Mouse (Mus musculus): ENCODE measurements at regions not wholly inside any gene's neighbourhood (a gene's known extent, or its start where the extent isn't known, plus 50 kb on each side); places are given as distances from the start of the nearest gene placed in this dataset.
A peak's percentile ranks its signal among the peaks of the same experiment; 100 is the strongest.

GRCm38 (mm10) chr9:87784872-87785271 is 53.8 kb upstream of the Tbx18 start:
- ATAC-seq (ENCODE audit: insufficient number of reproducible peaks, low FRiP score, low TSS enrichment) = no peak

- no peak for ATAC-seq (ENCODE audit: insufficient number of reproducible peaks, low FRiP score, low TSS enrichment)
Observed at GRCm38 (mm10) chr9:87811746-87812145, 80.7 kb upstream of the Tbx18 start.

GRCm38 (mm10) chr9:87822276-87822675 is 91.2 kb upstream of the Tbx18 start:
- ATAC-seq (ENCODE audit: insufficient number of reproducible peaks, low FRiP score, low TSS enrichment) = no peak

GRCm38 (mm10) chr9:87824691-87825230 is 93.7 kb upstream of the Tbx18 start:
- no peak for ATAC-seq (ENCODE audit: insufficient number of reproducible peaks, low FRiP score, low TSS enrichment)

GRCm38 (mm10) chr9:87843898-87844297 is 112.8 kb upstream of the Tbx18 start:
- peak; percentile 36; the same call in 1 of the 2 replicates for ATAC-seq (ENCODE audit: insufficient number of reproducible peaks, low FRiP score, low TSS enrichment)

- no peak for ATAC-seq (ENCODE audit: insufficient number of reproducible peaks, low FRiP score, low TSS enrichment)
Observed at GRCm38 (mm10) chr9:87844453-87844852, 113.4 kb upstream of the Tbx18 start.

GRCm38 (mm10) chr9:87848882-87849281 is 117.8 kb upstream of the Tbx18 start:
- ATAC-seq (ENCODE audit: insufficient number of reproducible peaks, low FRiP score, low TSS enrichment) = no peak

GRCm38 (mm10) chr9:87850133-87850532 is 119.1 kb upstream of the Tbx18 start:
- ATAC-seq (ENCODE audit: insufficient number of reproducible peaks, low FRiP score, low TSS enrichment) = no peak

- no peak for ATAC-seq (ENCODE audit: insufficient number of reproducible peaks, low FRiP score, low TSS enrichment)
Observed at GRCm38 (mm10) chr9:87861588-87861987, 130.5 kb upstream of the Tbx18 start.

GRCm38 (mm10) chr9:87865236-87865635 is 134.2 kb upstream of the Tbx18 start:
- no peak for ATAC-seq (ENCODE audit: insufficient number of reproducible peaks, low FRiP score, low TSS enrichment)

- ATAC-seq (ENCODE audit: insufficient number of reproducible peaks, low FRiP score, low TSS enrichment) = no peak
Observed at GRCm38 (mm10) chr9:87872384-87872905, 141.4 kb upstream of the Tbx18 start.

GRCm38 (mm10) chr9:87882587-87882986 is 151.5 kb upstream of the Tbx18 start:
- ATAC-seq (ENCODE audit: insufficient number of reproducible peaks, low FRiP score, low TSS enrichment) = no peak

GRCm38 (mm10) chr9:87883069-87883468 is 152.0 kb upstream of the Tbx18 start:
- no peak for ATAC-seq (ENCODE audit: insufficient number of reproducible peaks, low FRiP score, low TSS enrichment)

- ATAC-seq (ENCODE audit: insufficient number of reproducible peaks, low FRiP score, low TSS enrichment) = no peak
Observed at GRCm38 (mm10) chr9:87894051-87894450, 163.0 kb upstream of the Tbx18 start.

- no peak for ATAC-seq (ENCODE audit: insufficient number of reproducible peaks, low FRiP score, low TSS enrichment)
Observed at GRCm38 (mm10) chr9:87894596-87894995, 163.5 kb upstream of the Tbx18 start.

GRCm38 (mm10) chr9:87895526-87895925 is 164.5 kb upstream of the Tbx18 start:
- no peak for ATAC-seq (ENCODE audit: insufficient number of reproducible peaks, low FRiP score, low TSS enrichment)

- ATAC-seq (ENCODE audit: insufficient number of reproducible peaks, low FRiP score, low TSS enrichment) = no peak
Observed at GRCm38 (mm10) chr9:87897336-87897735, 166.3 kb upstream of the Tbx18 start.

GRCm38 (mm10) chr9:87899368-87899767 is 168.3 kb upstream of the Tbx18 start:
- no peak for ATAC-seq (ENCODE audit: insufficient number of reproducible peaks, low FRiP score, low TSS enrichment)

GRCm38 (mm10) chr9:87899800-87900199 is 168.7 kb upstream of the Tbx18 start:
- ATAC-seq (ENCODE audit: insufficient number of reproducible peaks, low FRiP score, low TSS enrichment) = no peak

GRCm38 (mm10) chr9:87921291-87921690 is 190.2 kb upstream of the Tbx18 start:
- ATAC-seq (ENCODE audit: insufficient number of reproducible peaks, low FRiP score, low TSS enrichment) = no peak

GRCm38 (mm10) chr9:87925151-87925550 is 194.1 kb upstream of the Tbx18 start:
- ATAC-seq (ENCODE audit: insufficient number of reproducible peaks, low FRiP score, low TSS enrichment) = no peak

GRCm38 (mm10) chr9:87933230-87933629 is 202.2 kb upstream of the Tbx18 start:
- no peak for ATAC-seq (ENCODE audit: insufficient number of reproducible peaks, low FRiP score, low TSS enrichment)

GRCm38 (mm10) chr9:87952426-87952825 is 221.4 kb upstream of the Tbx18 start:
- no peak for ATAC-seq (ENCODE audit: insufficient number of reproducible peaks, low FRiP score, low TSS enrichment)

All from cerebellum, adult (tissue).